Mouse (Mus musculus): ENCODE data around the gene Klhl36. TPM values are rescaled to one million over a fixed set of nuclear protein-coding genes. Genes with fewer than 3 reads are reported as not detected.

The Klhl36 gene
- polyA plus RNA-seq, 1 experiment from 2014 or later: 13.8 TPM

DNA sequence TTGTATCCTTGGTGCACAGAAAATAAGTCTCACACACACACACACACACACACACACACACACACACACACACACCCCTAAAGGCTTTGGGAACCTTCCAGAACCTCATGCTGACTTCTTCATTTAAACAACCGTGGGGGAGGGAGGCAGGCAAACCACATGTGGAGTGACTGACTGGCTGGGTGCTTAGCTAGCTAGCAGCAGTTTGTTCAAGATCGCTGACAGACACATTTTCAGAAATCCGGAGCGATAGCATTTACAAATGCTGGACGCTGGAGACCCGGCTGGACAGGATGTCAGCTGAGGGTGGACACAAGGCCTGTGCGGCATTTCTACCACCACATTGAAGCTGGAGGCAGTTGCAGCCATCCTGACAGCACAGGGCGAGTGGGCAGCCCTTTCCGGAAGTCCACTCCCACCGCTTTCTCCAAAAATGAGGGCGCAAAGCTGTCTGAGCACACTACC, 37.2 kb upstream of the Klhl36 start:
- ATAC-seq (ENCODE audit: low FRiP score, low TSS enrichment): no peak
- Histone ChIP-seq H3K4me2 (replicated peaks; ENCODE audit: low read depth, low read length) (no peak overlapping the region), H3K9ac (ENCODE audit: low read depth, low read length) (no peak overlapping the region), H3K9me3 (ENCODE audit: control insufficient read depth, low read length) (no peaks in the 10 kb centered on the region), H3K27me3 (ENCODE audit: control insufficient read depth, insufficient read depth, low read length) (no peaks in the 10 kb centered on the region), H3K27ac (ENCODE audit: low read depth, low read length) (0 out of 2 replicates have a peak overlapping the region, but pooled peaks have one; percentile 37), H3K4me1 (ENCODE audit: control insufficient read depth, insufficient read depth, low read length) (peaks cover 35% of the 10 kb centered on the region), H3K36me3 (ENCODE audit: control insufficient read depth, insufficient read depth, low read length) (peaks cover 8% of the 10 kb centered on the region), H3K4me3 (ENCODE audit: low read length) (no peak overlapping the region)
- 67% methylated on average over 11 of the region's 11 CpGs for WGBS

- 79% methylated on average over 19 of the region's 19 CpGs for WGBS
- peaks cover 8% of the 10 kb centered on the region for H3K36me3 ChIP-seq (ENCODE audit: control insufficient read depth, insufficient read depth, low read length)
- no peak overlapping the region for H3K9ac ChIP-seq (ENCODE audit: low read depth, low read length)
- no peak for ATAC-seq (ENCODE audit: low FRiP score, low TSS enrichment)
- H3K27ac ChIP-seq (ENCODE audit: low read depth, low read length): no peak overlapping the region
- H3K27me3 ChIP-seq (ENCODE audit: control insufficient read depth, insufficient read depth, low read length): no peaks in the 10 kb centered on the region
- H3K4me3 ChIP-seq (ENCODE audit: low read length): no peak overlapping the region
- no peak overlapping the region for H3K4me2 ChIP-seq (replicated peaks; ENCODE audit: low read depth, low read length)
- H3K4me1 ChIP-seq (ENCODE audit: control insufficient read depth, insufficient read depth, low read length): peaks cover 48% of the 10 kb centered on the region
- no peaks in the 10 kb centered on the region for H3K9me3 ChIP-seq (ENCODE audit: control insufficient read depth, low read length)
Measured at GRCm38 (mm10) chr8:119825950-119826730, 35.9 kb upstream of the Klhl36 start.

- 67% methylated on average over 5 of the region's 5 CpGs for WGBS
- Histone ChIP-seq H3K4me2 (replicated peaks; ENCODE audit: low read depth, low read length) (no peak overlapping the region), H3K4me1 (ENCODE audit: control insufficient read depth, insufficient read depth, low read length) (peaks cover 57% of the 10 kb centered on the region), H3K36me3 (ENCODE audit: control insufficient read depth, insufficient read depth, low read length) (peaks cover 4% of the 10 kb centered on the region; the same call in 1 of the 2 replicates), H3K27me3 (ENCODE audit: control insufficient read depth, insufficient read depth, low read length) (no peaks in the 10 kb centered on the region), H3K27ac (ENCODE audit: low read depth, low read length) (peak overlapping the region; percentile 61; the same call in 1 of the 2 replicates), H3K9me3 (ENCODE audit: control insufficient read depth, low read length) (no peaks in the 10 kb centered on the region), H3K4me3 (ENCODE audit: low read length) (no peak overlapping the region), H3K9ac (ENCODE audit: low read depth, low read length) (no peak overlapping the region)
- no peak for ATAC-seq (ENCODE audit: low FRiP score, low TSS enrichment)
Measured at GRCm38 (mm10) chr8:119826982-119827381, 35.1 kb upstream of the Klhl36 start.

GRCm38 (mm10) chr8:119827721-119828153, 34.3 kb upstream of the Klhl36 start:
- WGBS: 34% methylated on average over 4 of the region's 4 CpGs
- Histone ChIP-seq H3K4me1 (ENCODE audit: control insufficient read depth, insufficient read depth, low read length) (peaks cover 64% of the 10 kb centered on the region), H3K27ac (ENCODE audit: low read depth, low read length) (peak overlapping the region; percentile 61)

GRCm38 (mm10) chr8:119829015-119829414, 33.1 kb upstream of the Klhl36 start:
- Histone ChIP-seq H3K9ac (ENCODE audit: low read depth, low read length) (no peak overlapping the region), H3K27ac (ENCODE audit: low read depth, low read length) (0 out of 2 replicates have a peak overlapping the region, but pooled peaks have one; percentile 8), H3K4me2 (replicated peaks; ENCODE audit: low read depth, low read length) (no peak overlapping the region), H3K36me3 (ENCODE audit: control insufficient read depth, insufficient read depth, low read length) (no peaks in the 10 kb centered on the region), H3K4me3 (ENCODE audit: low read length) (no peak overlapping the region), H3K9me3 (ENCODE audit: control insufficient read depth, low read length) (no peaks in the 10 kb centered on the region), H3K4me1 (ENCODE audit: control insufficient read depth, insufficient read depth, low read length) (peaks cover 77% of the 10 kb centered on the region), H3K27me3 (ENCODE audit: control insufficient read depth, insufficient read depth, low read length) (no peaks in the 10 kb centered on the region)
- 52% methylated on average over 10 of the region's 10 CpGs for WGBS
- no peak for ATAC-seq (ENCODE audit: low FRiP score, low TSS enrichment)

More at GRCm38 (mm10) chr8:119827721-119828153, 34.3 kb upstream of the Klhl36 start:
- H3K4me3 ChIP-seq (ENCODE audit: low read length): no peak overlapping the region
- H3K9ac ChIP-seq (ENCODE audit: low read depth, low read length): no peak overlapping the region
- ATAC-seq (ENCODE audit: low FRiP score, low TSS enrichment): no peak
- no peaks in the 10 kb centered on the region for H3K27me3 ChIP-seq (ENCODE audit: control insufficient read depth, insufficient read depth, low read length)
- H3K4me2 ChIP-seq (replicated peaks; ENCODE audit: low read depth, low read length): no peak overlapping the region
- no peaks in the 10 kb centered on the region for H3K9me3 ChIP-seq (ENCODE audit: control insufficient read depth, low read length)
- H3K36me3 ChIP-seq (ENCODE audit: control insufficient read depth, insufficient read depth, low read length): no peaks in the 10 kb centered on the region

GRCm38 (mm10) chr8:119829420-119829819, 32.6 kb upstream of the Klhl36 start:
- no peak for ATAC-seq (ENCODE audit: low FRiP score, low TSS enrichment)
- H3K27me3 ChIP-seq (ENCODE audit: control insufficient read depth, insufficient read depth, low read length): no peaks in the 10 kb centered on the region
- peaks cover 81% of the 10 kb centered on the region for H3K4me1 ChIP-seq (ENCODE audit: control insufficient read depth, insufficient read depth, low read length)
- H3K4me3 ChIP-seq (ENCODE audit: low read length): no peak overlapping the region
- H3K4me2 ChIP-seq (replicated peaks; ENCODE audit: low read depth, low read length): no peak overlapping the region
- no peaks in the 10 kb centered on the region for H3K9me3 ChIP-seq (ENCODE audit: control insufficient read depth, low read length)
- 43% methylated on average over 13 of the region's 13 CpGs for WGBS
- H3K27ac ChIP-seq (ENCODE audit: low read depth, low read length): no peak overlapping the region
- no peaks in the 10 kb centered on the region for H3K36me3 ChIP-seq (ENCODE audit: control insufficient read depth, insufficient read depth, low read length)
- no peak overlapping the region for H3K9ac ChIP-seq (ENCODE audit: low read depth, low read length)

GRCm38 (mm10) chr8:119829870-119830580, 32.0 kb upstream of the Klhl36 start:
- WGBS: 28% methylated on average over 16 of the region's 16 CpGs
- H3K9ac ChIP-seq (ENCODE audit: low read depth, low read length): no peak overlapping the region
- H3K4me1 ChIP-seq (ENCODE audit: control insufficient read depth, insufficient read depth, low read length): peaks cover 83% of the 10 kb centered on the region
- H3K9me3 ChIP-seq (ENCODE audit: control insufficient read depth, low read length): no peaks in the 10 kb centered on the region
- H3K36me3 ChIP-seq (ENCODE audit: control insufficient read depth, insufficient read depth, low read length): no peaks in the 10 kb centered on the region
- ATAC-seq (ENCODE audit: low FRiP score, low TSS enrichment): peak; percentile 16; the same call in 1 of the 2 replicates
- no peak overlapping the region for H3K4me3 ChIP-seq (ENCODE audit: low read length)
- 0 out of 2 replicates have a peak overlapping the region, but pooled peaks have one; percentile 3 for H3K4me2 ChIP-seq (replicated peaks; ENCODE audit: low read depth, low read length)
- H3K27ac ChIP-seq (ENCODE audit: low read depth, low read length): no peak overlapping the region
- no peaks in the 10 kb centered on the region for H3K27me3 ChIP-seq (ENCODE audit: control insufficient read depth, insufficient read depth, low read length)

- ATAC-seq (ENCODE audit: low FRiP score, low TSS enrichment): no peak
- WGBS: 59% methylated on average over 7 of the region's 7 CpGs
- Histone ChIP-seq H3K27me3 (ENCODE audit: control insufficient read depth, insufficient read depth, low read length) (no peaks in the 10 kb centered on the region), H3K9ac (ENCODE audit: low read depth, low read length) (no peak overlapping the region), H3K4me1 (ENCODE audit: control insufficient read depth, insufficient read depth, low read length) (peaks cover 80% of the 10 kb centered on the region), H3K4me3 (ENCODE audit: low read length) (no peak overlapping the region), H3K27ac (ENCODE audit: low read depth, low read length) (no peak overlapping the region; the same call in 1 of the 2 replicates), H3K9me3 (ENCODE audit: control insufficient read depth, low read length) (no peaks in the 10 kb centered on the region), H3K4me2 (replicated peaks; ENCODE audit: low read depth, low read length) (no peak overlapping the region), H3K36me3 (ENCODE audit: control insufficient read depth, insufficient read depth, low read length) (no peaks in the 10 kb centered on the region)
Measured at GRCm38 (mm10) chr8:119830589-119830988, 31.5 kb upstream of the Klhl36 start.

All from kidney, embryonic 14.5 days (tissue).